Mouse (Mus musculus) lung, postnatal 14 days (tissue): Measurements from ENCODE around the gene Cklf.
"Not testable (repeated sequence)": the region's sequence is repeated elsewhere in the genome, so short reads cannot be mapped to it uniquely, and the experiment has no call there.

Experiments used
- DNase-seq: peaks from one replicate; pipeline ENCODE4 v3.0.0; 2021

Gene Cklf

GRCm38 (mm10) chr8:104264271-104264935 lies 13.7 kb downstream of the Cklf start:
- DNase-seq, result not testable (repeated sequence)

GRCm38 (mm10) chr8:104268368-104268767 lies 17.7 kb downstream of the Cklf start:
- no peak for DNase-seq

GRCm38 (mm10) chr8:104268937-104269440 lies 18.3 kb downstream of the Cklf start:
- DNase-seq, result no peak

- not testable (repeated sequence) for DNase-seq
These were observed 42.4 kb downstream of the Cklf start, which contains the start of gene Cmtm2a for GRCm38 (mm10) chr8:104293081-104293480. Gene Cmtm2a, minus strand, starts transcription at chr8:104293181.

- DNase-seq, result no peak
These were observed 43.7 kb downstream of the Cklf start for GRCm38 (mm10) chr8:104294396-104294795.

GRCm38 (mm10) chr8:104301577-104301976 lies 50.9 kb downstream of the Cklf start:
- not testable (repeated sequence) for DNase-seq

- DNase-seq, result not testable (repeated sequence)
These were observed 51.9 kb downstream of the Cklf start for GRCm38 (mm10) chr8:104302536-104302935.

GRCm38 (mm10) chr8:104304962-104305361 lies 54.3 kb downstream of the Cklf start:
- DNase-seq, result no peak

- DNase-seq, result not testable (repeated sequence)
These were observed 57.7 kb downstream of the Cklf start for GRCm38 (mm10) chr8:104308341-104308740.

GRCm38 (mm10) chr8:104309441-104310155 lies 58.9 kb downstream of the Cklf start, which contains the start of the genes Gm45711 and Cmtm1:
Gene Gm45711, minus strand, starts transcription at chr8:104310081.
Gene Cmtm1, minus strand, starts transcription at chr8:104310145.
- not testable (repeated sequence) for DNase-seq

GRCm38 (mm10) chr8:104312023-104312422 lies 61.4 kb downstream of the Cklf start:
- not testable (repeated sequence) for DNase-seq

- peak; percentile 47 for DNase-seq
These were observed 62.6 kb downstream of the Cklf start for GRCm38 (mm10) chr8:104313311-104313710.
